Mouse (Mus musculus): ENCODE measurements around the gene Lrig1. TPM values are rescaled to one million over a fixed set of nuclear protein-coding genes. Genes with fewer than 3 reads are reported as not detected.
"Not testable (repeated sequence)": the region's sequence is repeated elsewhere in the genome, so short reads cannot be mapped to it uniquely, and the experiment has no call there.

Gene Lrig1
- total RNA-seq, 2 experiments from 2014 or later = 28.0 to 30.5 TPM

GRCm38 (mm10) chr6:94592710-94593109 lies 107.2 kb downstream of the Lrig1 start:
- DNase-seq (ENCODE audit: extremely low spot score in 1 of 2, low spot score in 1 of 2) = no peak

GRCm38 (mm10) chr6:94592243-94592642 lies 107.7 kb downstream of the Lrig1 start:
- no peak for DNase-seq (ENCODE audit: extremely low spot score in 1 of 2, low spot score in 1 of 2)

GRCm38 (mm10) chr6:94588365-94588764 lies 111.6 kb downstream of the Lrig1 start:
- DNase-seq (ENCODE audit: extremely low spot score in 1 of 2, low spot score in 1 of 2) = no peak

- DNase-seq (ENCODE audit: extremely low spot score in 1 of 2, low spot score in 1 of 2) = no peak
These were observed 115.0 kb downstream of the Lrig1 start for GRCm38 (mm10) chr6:94584976-94585375.

- no peak for DNase-seq (ENCODE audit: extremely low spot score in 1 of 2, low spot score in 1 of 2)
These were observed 115.7 kb downstream of the Lrig1 start for GRCm38 (mm10) chr6:94584147-94584695.

GRCm38 (mm10) chr6:94582055-94582454 lies 117.9 kb downstream of the Lrig1 start:
- no peak for DNase-seq (ENCODE audit: extremely low spot score in 1 of 2, low spot score in 1 of 2)

GRCm38 (mm10) chr6:94577991-94578390 lies 122.0 kb downstream of the Lrig1 start:
- no peak for DNase-seq (ENCODE audit: extremely low spot score in 1 of 2, low spot score in 1 of 2)

- DNase-seq (ENCODE audit: extremely low spot score in 1 of 2, low spot score in 1 of 2) = no peak
These were observed 124.3 kb downstream of the Lrig1 start for GRCm38 (mm10) chr6:94575526-94576166.

GRCm38 (mm10) chr6:94568040-94568439 lies 131.9 kb downstream of the Lrig1 start:
- no peak for DNase-seq (ENCODE audit: extremely low spot score in 1 of 2, low spot score in 1 of 2)

GRCm38 (mm10) chr6:94565766-94566165 lies 134.2 kb downstream of the Lrig1 start:
- no peak for DNase-seq (ENCODE audit: extremely low spot score in 1 of 2, low spot score in 1 of 2)

- no peak for DNase-seq (ENCODE audit: extremely low spot score in 1 of 2, low spot score in 1 of 2)
These were observed 136.6 kb downstream of the Lrig1 start for GRCm38 (mm10) chr6:94563203-94563940.

GRCm38 (mm10) chr6:94561346-94561745 lies 138.6 kb downstream of the Lrig1 start:
- DNase-seq (ENCODE audit: extremely low spot score in 1 of 2, low spot score in 1 of 2) = no peak

- no peak for DNase-seq (ENCODE audit: extremely low spot score in 1 of 2, low spot score in 1 of 2)
These were observed 139.1 kb downstream of the Lrig1 start for GRCm38 (mm10) chr6:94560896-94561295.

GRCm38 (mm10) chr6:94558603-94559002 lies 141.4 kb downstream of the Lrig1 start:
- not testable (repeated sequence) for DNase-seq (ENCODE audit: extremely low spot score in 1 of 2, low spot score in 1 of 2)

Small RNA genes within 50 kb of the gene (microRNA-seq; reads per million reads assigned to microRNA genes)
- 0 to 0.20 reads per million in 2 experiments for gene Mir7041

Other genes with a start within 250 kb of the Lrig1 start
- gene Slc25a26, start 199.8 kb downstream of the Lrig1 start, total RNA-seq (2021) = 10 to 100 TPM; 18.4 to 24.6 TPM

All from layer of hippocampus, postnatal 25 days (tissue).